Mouse (Mus musculus): ENCODE measurements at regions not wholly inside any gene's neighbourhood (a gene's known extent, or its start where the extent isn't known, plus 50 kb on each side); places are given as distances from the start of the nearest gene placed in this dataset.

DNA sequence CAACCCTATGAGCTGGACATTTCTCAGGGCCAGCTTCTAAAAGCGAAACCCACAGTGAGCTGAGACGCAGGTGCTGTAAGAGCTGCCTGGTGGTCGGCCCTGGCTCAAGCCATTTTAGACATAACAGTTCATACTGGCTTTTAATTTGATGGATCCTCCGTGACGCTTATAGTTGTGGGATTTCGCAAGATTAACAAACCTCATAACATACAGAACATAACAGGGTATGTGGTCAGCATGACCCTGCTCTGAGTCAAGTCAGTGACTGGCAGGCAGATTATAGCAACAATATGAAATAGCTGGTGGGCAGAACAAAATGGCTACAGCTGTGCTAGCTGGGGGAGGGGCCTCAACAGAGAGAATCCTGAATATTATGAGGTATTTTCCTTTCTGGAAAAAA lies 60.6 kb downstream of the Sox4 start:
- no peak for TF ChIP-seq CTCF (IDR thresholded peaks at IDR 0.05)
- no peak for TF ChIP-seq EP300 (IDR thresholded peaks at IDR 0.05)

All from lung, postnatal 0 days (tissue).